Mouse (Mus musculus): ENCODE results near the gene Prkch. TPM values are rescaled to one million over a fixed set of nuclear protein-coding genes. Genes with fewer than 3 reads are reported as not detected.

Gene Prkch
- polyA plus RNA-seq, 1 experiment, result 43.1 TPM

GRCm38 (mm10) chr12:73723067-73723466, 138.5 kb downstream of the Prkch start:
- no peak overlapping the region for H3K4me3 ChIP-seq (ENCODE audit: control insufficient read depth, insufficient read depth, low read length)
- H3K27ac ChIP-seq (ENCODE audit: control insufficient read depth, insufficient read depth, low read length), result no peak overlapping the region
- WGBS, result 84% methylated on average over 4 of the region's 4 CpGs
- DNase-seq, result no peak
- H3K27me3 ChIP-seq (ENCODE audit: control insufficient read depth, insufficient read depth, low read length), result no peaks in the 10 kb centered on the region
- H3K4me1 ChIP-seq (replicated peaks; ENCODE audit: control insufficient read depth, insufficient read depth, low read length), result peaks cover 19% of the 10 kb centered on the region
- peaks cover 31% of the 10 kb centered on the region for H3K36me3 ChIP-seq (ENCODE audit: control insufficient read depth, insufficient read depth, low read length)
- TF ChIP-seq CTCF (IDR thresholded peaks at IDR 0.05; ENCODE audit: borderline replicate concordance, control insufficient read depth, extremely low read depth, insufficient read depth, low read length, poor library complexity) (no peak), POLR2A (IDR thresholded peaks at IDR 0.05; ENCODE audit: control insufficient read depth, extremely low read depth, insufficient read depth, low read length, poor library complexity) (no peak)

GRCm38 (mm10) chr12:73723887-73724286, 139.3 kb downstream of the Prkch start:
- Histone ChIP-seq H3K27ac (ENCODE audit: control insufficient read depth, insufficient read depth, low read length) (no peak overlapping the region), H3K36me3 (ENCODE audit: control insufficient read depth, insufficient read depth, low read length) (peaks cover 36% of the 10 kb centered on the region), H3K4me1 (replicated peaks; ENCODE audit: control insufficient read depth, insufficient read depth, low read length) (peaks cover 19% of the 10 kb centered on the region), H3K4me3 (ENCODE audit: control insufficient read depth, insufficient read depth, low read length) (no peak overlapping the region), H3K27me3 (ENCODE audit: control insufficient read depth, insufficient read depth, low read length) (no peaks in the 10 kb centered on the region)
- WGBS, result 98% methylated on average over 10 of the region's 10 CpGs
- no peak for DNase-seq
- TF ChIP-seq CTCF (IDR thresholded peaks at IDR 0.05; ENCODE audit: borderline replicate concordance, control insufficient read depth, extremely low read depth, insufficient read depth, low read length, poor library complexity) (no peak), POLR2A (IDR thresholded peaks at IDR 0.05; ENCODE audit: control insufficient read depth, extremely low read depth, insufficient read depth, low read length, poor library complexity) (no peak)

GRCm38 (mm10) chr12:73725825-73726604, 141.4 kb downstream of the Prkch start:
- no peaks in the 10 kb centered on the region for H3K27me3 ChIP-seq (ENCODE audit: control insufficient read depth, insufficient read depth, low read length)
- WGBS, result 95% methylated on average over 9 of the region's 9 CpGs
- DNase-seq, result no peak
- TF ChIP-seq CTCF (IDR thresholded peaks at IDR 0.05; ENCODE audit: borderline replicate concordance, control insufficient read depth, extremely low read depth, insufficient read depth, low read length, poor library complexity), result no peak
- peaks cover 8% of the 10 kb centered on the region for H3K4me1 ChIP-seq (replicated peaks; ENCODE audit: control insufficient read depth, insufficient read depth, low read length)
- H3K27ac ChIP-seq (ENCODE audit: control insufficient read depth, insufficient read depth, low read length), result no peak overlapping the region
- H3K36me3 ChIP-seq (ENCODE audit: control insufficient read depth, insufficient read depth, low read length), result peaks cover 36% of the 10 kb centered on the region
- no peak overlapping the region for H3K4me3 ChIP-seq (ENCODE audit: control insufficient read depth, insufficient read depth, low read length)

DNA sequence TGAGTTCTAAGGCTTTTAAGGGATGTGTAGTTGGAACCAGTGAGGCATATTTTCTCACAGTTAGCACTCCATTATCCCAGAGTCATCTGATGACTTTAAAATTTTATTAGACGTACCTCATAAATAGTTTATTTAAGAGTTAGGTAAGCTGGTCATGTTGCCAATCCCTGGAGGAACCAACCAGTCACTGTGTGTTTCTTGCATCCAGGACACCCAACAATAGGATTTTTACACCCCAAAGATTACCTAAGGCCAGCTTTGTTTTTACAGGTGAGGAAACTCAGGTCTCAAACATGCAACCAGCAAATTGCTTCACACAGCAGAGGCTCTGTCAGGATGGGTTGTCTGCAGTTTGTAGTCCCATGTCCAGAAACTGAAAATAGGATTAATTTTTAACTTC, 142.4 kb downstream of the Prkch start:
- H3K36me3 ChIP-seq (ENCODE audit: control insufficient read depth, insufficient read depth, low read length), result peaks cover 30% of the 10 kb centered on the region
- TF ChIP-seq POLR2A (IDR thresholded peaks at IDR 0.05; ENCODE audit: control insufficient read depth, extremely low read depth, insufficient read depth, low read length, poor library complexity) (no peak), CTCF (IDR thresholded peaks at IDR 0.05; ENCODE audit: borderline replicate concordance, control insufficient read depth, extremely low read depth, insufficient read depth, low read length, poor library complexity) (no peak)
- no peaks in the 10 kb centered on the region for H3K27me3 ChIP-seq (ENCODE audit: control insufficient read depth, insufficient read depth, low read length)
- H3K4me3 ChIP-seq (ENCODE audit: control insufficient read depth, insufficient read depth, low read length), result no peak overlapping the region
- WGBS, result 100% methylated on average over 1 of the region's 1 CpGs
- DNase-seq, result no peak
- H3K27ac ChIP-seq (ENCODE audit: control insufficient read depth, insufficient read depth, low read length), result no peak overlapping the region
- H3K4me1 ChIP-seq (replicated peaks; ENCODE audit: control insufficient read depth, insufficient read depth, low read length), result no peaks in the 10 kb centered on the region

DNA sequence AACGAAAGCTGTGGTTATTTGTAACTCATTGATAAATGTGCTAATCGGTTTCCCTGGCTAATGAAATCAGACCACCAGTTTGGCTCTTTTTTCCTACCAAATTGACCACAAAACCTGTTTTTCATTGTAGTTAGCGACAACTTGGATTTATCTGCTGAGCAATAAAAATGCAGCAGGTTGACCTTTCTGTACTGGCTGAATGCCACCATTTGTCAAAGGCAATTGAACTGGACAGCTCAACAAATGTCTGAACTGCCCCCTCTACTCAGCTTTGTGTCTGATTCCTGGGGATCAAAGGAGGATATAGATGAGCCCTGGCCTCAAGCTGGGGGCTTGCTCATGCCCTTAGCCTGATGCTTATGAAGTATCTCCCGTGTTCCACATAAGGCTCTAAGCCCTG, 146.0 kb downstream of the Prkch start:
- Histone ChIP-seq H3K27me3 (ENCODE audit: control insufficient read depth, insufficient read depth, low read length) (no peaks in the 10 kb centered on the region), H3K36me3 (ENCODE audit: control insufficient read depth, insufficient read depth, low read length) (peaks cover 8% of the 10 kb centered on the region; the same call in 1 of the 2 replicates), H3K27ac (ENCODE audit: control insufficient read depth, insufficient read depth, low read length) (no peak overlapping the region), H3K4me3 (ENCODE audit: control insufficient read depth, insufficient read depth, low read length) (no peak overlapping the region), H3K4me1 (replicated peaks; ENCODE audit: control insufficient read depth, insufficient read depth, low read length) (no peaks in the 10 kb centered on the region; the same call in 1 of the 2 replicates)
- TF ChIP-seq POLR2A (IDR thresholded peaks at IDR 0.05; ENCODE audit: control insufficient read depth, extremely low read depth, insufficient read depth, low read length, poor library complexity), result no peak
- TF ChIP-seq CTCF (IDR thresholded peaks at IDR 0.05; ENCODE audit: borderline replicate concordance, control insufficient read depth, extremely low read depth, insufficient read depth, low read length, poor library complexity), result no peak
- 93% methylated on average over 4 of the region's 4 CpGs for WGBS
- DNase-seq, result no peak

GRCm38 (mm10) chr12:73731093-73731492, 146.5 kb downstream of the Prkch start:
- Histone ChIP-seq H3K36me3 (ENCODE audit: control insufficient read depth, insufficient read depth, low read length) (peaks cover 8% of the 10 kb centered on the region; the same call in 1 of the 2 replicates), H3K27me3 (ENCODE audit: control insufficient read depth, insufficient read depth, low read length) (no peaks in the 10 kb centered on the region), H3K4me3 (ENCODE audit: control insufficient read depth, insufficient read depth, low read length) (no peak overlapping the region), H3K27ac (ENCODE audit: control insufficient read depth, insufficient read depth, low read length) (no peak overlapping the region), H3K4me1 (replicated peaks; ENCODE audit: control insufficient read depth, insufficient read depth, low read length) (no peaks in the 10 kb centered on the region; the same call in 1 of the 2 replicates)
- DNase-seq, result no peak
- TF ChIP-seq CTCF (IDR thresholded peaks at IDR 0.05; ENCODE audit: borderline replicate concordance, control insufficient read depth, extremely low read depth, insufficient read depth, low read length, poor library complexity), result no peak
- no peak for TF ChIP-seq POLR2A (IDR thresholded peaks at IDR 0.05; ENCODE audit: control insufficient read depth, extremely low read depth, insufficient read depth, low read length, poor library complexity)
- WGBS, result 95% methylated on average over 5 of the region's 5 CpGs

Data from thymus, adult 2 months (tissue).